Mouse (Mus musculus): ENCODE measurements around the gene Slain1.

GRCm38 (mm10) chr14:103702516-103702915, 52.5 kb downstream of the Slain1 start:
- TF ChIP-seq CTCF (IDR thresholded peaks at IDR 0.05; ENCODE audit: low read depth) (no peak), EP300 (IDR thresholded peaks at IDR 0.05; ENCODE audit: low read depth) (no peak)
